Mouse (Mus musculus) frontal cortex, adult 2 months (tissue): ENCODE data around the gene Nt5dc1. TPM values are rescaled to one million over a fixed set of nuclear protein-coding genes. Genes with fewer than 3 reads are reported as not detected.
"Not testable (repeated sequence)": the region's sequence is repeated elsewhere in the genome, so short reads cannot be mapped to it uniquely, and the experiment has no call there.

Source experiments
- DNase-seq, 2 experiments: peaks; one replicate each; pipeline ENCODE4 v3.0.0; 2022; ENCODE audit warnings: low spot score in 1 of 2; ENCODE audit errors: extremely low spot score in 1 of 2
- polyA plus RNA-seq: library from polyadenylated mRNA; depleted of rRNA; stranded (reverse); fragments of >200 nt; gene quantifications from 2 replicates; pipeline ENCODE4 v1.2.3, GENCODE M21; 2012; rRNA removed

Nt5dc1 gene
- polyA plus RNA-seq, result 1.6 and 2.4 TPM in 2 replicates

DNA sequence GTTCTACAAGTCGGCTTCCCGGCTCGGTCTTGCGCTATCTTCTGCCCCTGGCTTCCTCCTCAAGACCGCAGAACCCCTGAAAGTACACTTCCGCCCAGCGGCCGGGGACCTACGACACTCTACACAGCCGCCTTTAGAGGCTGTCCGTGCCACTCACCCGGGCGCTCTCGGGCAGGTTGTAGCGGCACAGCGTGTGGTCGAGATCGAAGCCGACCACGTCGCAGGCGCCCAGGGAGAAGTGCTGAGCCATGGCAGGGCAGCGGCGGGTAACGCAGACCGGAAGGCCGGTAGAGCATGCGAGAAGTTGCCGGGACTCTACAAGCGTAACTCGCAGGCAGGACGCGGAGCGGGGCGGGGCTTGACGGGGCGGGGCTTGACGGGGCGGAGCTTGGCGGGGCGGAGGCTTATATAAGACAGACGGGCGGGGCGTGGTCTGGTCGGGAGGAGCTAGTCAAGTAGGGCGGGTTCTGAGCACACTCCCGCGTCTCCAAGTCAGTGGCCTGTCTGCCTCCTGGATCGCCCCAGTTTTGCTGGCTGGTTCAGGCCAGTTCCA lies at the start of gene Nt5dc1:
Gene Nt5dc1 (minus strand): TSS at position 349 of the 553 bp plus-strand sequence.
- DNase-seq, result peak; percentile 74 to 94

DNA sequence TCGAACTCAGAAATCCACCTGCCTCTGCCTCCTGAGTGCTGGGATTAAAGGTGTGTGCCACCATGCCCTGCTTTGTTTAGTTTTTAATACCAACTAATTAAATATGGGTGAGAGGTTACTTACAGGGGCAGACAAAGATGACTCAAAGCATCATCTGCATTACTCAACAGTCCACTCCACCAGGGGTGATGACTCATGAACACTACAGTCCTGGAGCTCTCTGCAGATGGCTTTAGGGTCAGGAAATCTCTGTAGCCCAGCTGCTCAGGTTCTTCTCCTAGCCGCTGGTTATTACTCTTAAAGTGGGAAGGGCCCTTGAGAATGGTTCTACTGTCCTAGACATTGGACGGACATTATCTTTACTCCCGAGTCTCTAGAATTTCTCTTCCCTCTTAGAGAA lies 46.0 kb upstream of the Nt5dc1 start:
- no peak for DNase-seq

DNA sequence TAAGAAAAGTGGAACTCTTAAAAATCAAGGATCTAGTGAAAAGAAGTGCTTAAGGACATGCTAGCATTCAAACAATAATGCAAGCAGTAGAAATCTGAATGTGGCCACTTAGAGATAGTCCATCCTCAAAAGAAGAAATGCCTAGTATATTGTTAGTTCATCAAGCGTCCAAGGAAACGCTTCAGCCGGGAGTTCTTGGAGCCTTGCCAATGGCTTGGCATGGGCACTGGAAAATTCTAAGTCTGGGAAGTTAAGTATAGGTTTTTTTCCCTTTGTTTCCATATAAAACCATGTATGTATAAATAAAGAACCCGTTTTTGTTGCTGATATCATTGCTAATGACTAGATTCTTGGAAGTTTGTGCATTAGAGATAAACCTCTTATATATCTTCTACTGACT lies 43.1 kb upstream of the Nt5dc1 start:
- DNase-seq, result no peak

DNA sequence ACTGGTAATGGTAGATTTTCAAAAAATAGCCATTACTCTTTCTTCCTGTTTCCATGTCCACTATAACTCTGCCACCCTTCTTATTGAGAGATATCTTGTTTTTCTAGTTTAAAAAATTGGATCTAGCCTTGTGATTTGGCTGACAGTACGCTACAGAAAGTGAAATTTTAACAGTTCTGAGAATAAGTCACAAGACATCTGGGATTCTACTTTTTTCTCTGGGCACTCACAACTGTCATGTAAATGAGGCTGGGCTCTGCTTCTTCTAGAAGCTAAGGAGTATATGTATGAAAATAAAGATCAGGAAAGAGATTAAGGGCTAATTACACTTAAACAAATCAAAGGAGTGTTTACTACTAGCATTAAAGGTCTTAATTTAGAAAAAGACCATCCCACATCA lies 31.1 kb upstream of the Nt5dc1 start:
- DNase-seq, result peak in 1 of 2 experiments; percentile 21

DNA sequence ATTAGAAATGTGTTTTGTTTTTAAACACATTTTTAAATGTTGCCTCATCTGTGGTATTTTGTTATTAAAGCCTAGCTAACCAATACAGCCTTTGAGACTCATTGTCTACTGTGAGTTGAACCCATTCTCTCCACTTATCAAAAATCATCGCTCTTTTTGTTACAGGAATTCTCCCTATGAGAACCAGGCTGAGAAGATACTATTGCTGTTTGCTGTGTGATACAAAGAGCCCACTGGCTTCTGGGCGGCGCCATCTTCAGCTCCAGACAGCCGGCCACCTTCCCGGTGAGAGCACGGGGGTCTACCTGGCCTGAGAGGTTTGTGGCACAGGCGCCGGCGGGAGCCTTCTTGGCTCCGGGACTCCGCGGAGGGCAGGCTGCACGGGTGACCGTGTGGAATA lies 15.8 kb upstream of the Nt5dc1 start:
- not testable (repeated sequence) for DNase-seq

- DNase-seq, result peak in 1 of 2 experiments; percentile 60
These were observed 13.4 kb upstream of the Nt5dc1 start for GRCm38 (mm10) chr10:34431783-34432182.

- DNase-seq, result not testable (repeated sequence)
These were observed 442 bp upstream of the Nt5dc1 start for GRCm38 (mm10) chr10:34418794-34419193.

DNA sequence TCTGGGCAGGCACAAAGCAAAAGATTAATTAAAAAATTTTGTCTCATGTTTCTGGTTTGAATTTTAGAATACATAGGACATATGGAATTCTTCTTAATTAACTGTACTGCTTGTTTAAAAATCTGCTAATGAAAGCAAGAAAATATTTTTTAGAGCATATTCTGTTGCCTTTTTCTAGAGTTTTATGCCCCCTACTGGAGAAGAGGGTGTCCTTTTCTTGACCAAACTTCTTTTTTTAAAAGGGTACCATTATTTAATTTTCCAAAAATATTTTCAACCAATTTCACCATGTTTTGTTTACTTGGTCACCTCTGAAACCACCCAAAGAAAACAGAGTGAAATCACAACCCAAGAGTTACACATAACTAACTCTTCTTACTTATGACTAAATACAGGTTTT lies 19.1 kb downstream of the Nt5dc1 start:
- DNase-seq, result no peak

- DNase-seq, result no peak
These were observed 21.4 kb downstream of the Nt5dc1 start for GRCm38 (mm10) chr10:34396959-34397358.

GRCm38 (mm10) chr10:34389681-34390080 lies 28.7 kb downstream of the Nt5dc1 start, which contains the start of gene Col10a1:
Gene Col10a1, plus strand, starts transcription at chr10:34389981.
- DNase-seq, result no peak

GRCm38 (mm10) chr10:34385636-34386035 lies 32.7 kb downstream of the Nt5dc1 start:
- no peak for DNase-seq

DNA sequence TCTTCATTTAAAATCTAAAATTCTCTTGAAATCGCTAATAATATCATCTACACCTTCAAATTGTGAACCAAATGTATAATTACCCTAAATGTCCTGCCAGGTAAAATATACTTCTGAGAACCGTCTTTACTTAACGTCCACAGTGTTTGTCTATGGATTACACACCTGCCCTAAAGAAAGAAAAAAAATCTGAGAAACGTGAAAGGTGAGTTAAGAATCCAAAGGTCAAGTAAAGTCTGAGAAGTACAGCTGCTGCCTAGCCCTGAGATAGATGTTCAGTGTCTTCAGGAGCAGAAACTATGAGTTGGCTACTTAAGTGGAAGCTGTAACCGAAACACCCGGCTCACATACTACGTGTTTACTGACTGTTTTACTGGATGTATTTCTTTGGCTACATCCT lies 45.0 kb downstream of the Nt5dc1 start:
- no peak for DNase-seq

- peak in 1 of 2 experiments; percentile 49 for DNase-seq
These were observed 50.2 kb downstream of the Nt5dc1 start for GRCm38 (mm10) chr10:34368138-34368537.

DNA sequence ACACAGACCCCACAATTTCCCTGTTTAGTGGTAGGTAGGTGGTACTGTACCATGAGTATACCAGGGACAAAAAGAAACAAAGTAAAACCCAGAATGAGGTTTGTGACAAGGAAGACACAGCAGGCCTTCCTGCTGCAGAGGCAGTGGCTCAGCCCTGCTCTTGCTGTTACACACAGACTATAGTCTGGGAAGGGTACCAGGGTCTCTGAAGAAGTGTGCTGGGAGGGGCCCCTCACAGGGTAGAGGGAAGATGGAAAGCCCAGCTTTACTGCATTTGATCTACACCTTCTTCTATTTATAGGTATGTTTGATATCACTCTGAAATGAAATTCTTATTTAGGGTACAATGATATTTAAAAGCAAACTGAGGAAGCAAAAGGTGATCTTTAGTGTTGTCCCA lies 54.6 kb downstream of the Nt5dc1 start:
- DNase-seq, result peak in 1 of 2 experiments; percentile 12

GRCm38 (mm10) chr10:34358263-34358662 lies 60.1 kb downstream of the Nt5dc1 start:
- DNase-seq, result no peak

DNA sequence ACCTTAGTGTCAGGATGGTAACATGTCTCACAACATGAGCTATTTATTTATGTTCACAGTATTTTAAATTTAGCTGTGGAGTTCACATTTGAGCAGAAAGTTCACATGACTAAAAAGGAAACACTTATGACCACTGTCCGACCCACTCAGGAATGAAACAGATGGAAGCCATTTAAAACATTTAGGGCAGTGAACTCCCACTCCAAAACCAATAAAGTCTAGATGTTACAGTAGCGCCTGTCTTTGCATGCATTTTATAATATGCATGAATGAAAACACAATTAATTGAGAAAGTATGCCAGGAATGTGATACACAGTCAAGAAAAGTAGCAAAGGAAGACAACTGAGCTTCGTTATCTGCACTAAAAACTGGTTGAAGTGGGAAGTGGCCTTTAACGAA lies 66.2 kb downstream of the Nt5dc1 start:
- DNase-seq, result no peak

DNA sequence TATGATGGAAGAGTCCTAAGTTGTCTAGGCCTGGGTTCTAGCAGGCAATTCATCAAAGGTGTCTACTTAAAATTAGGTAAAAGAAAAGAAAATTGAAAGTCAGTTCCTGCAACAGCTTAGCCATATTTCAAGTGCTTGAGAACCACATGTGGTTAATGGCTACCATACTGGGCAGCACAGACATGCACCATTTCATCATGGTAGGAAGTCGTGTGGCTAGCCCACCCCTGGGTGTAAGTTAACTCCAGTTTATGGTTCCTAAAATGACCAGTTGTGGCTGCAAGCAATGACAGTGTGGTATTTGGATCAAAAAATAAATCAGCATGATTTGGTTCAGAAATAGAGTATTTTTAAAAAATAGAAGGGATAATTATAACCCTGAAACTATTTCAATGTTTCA lies 76.5 kb downstream of the Nt5dc1 start:
- no peak for DNase-seq

GRCm38 (mm10) chr10:34341014-34341413 lies 77.3 kb downstream of the Nt5dc1 start:
- no peak for DNase-seq

DNA sequence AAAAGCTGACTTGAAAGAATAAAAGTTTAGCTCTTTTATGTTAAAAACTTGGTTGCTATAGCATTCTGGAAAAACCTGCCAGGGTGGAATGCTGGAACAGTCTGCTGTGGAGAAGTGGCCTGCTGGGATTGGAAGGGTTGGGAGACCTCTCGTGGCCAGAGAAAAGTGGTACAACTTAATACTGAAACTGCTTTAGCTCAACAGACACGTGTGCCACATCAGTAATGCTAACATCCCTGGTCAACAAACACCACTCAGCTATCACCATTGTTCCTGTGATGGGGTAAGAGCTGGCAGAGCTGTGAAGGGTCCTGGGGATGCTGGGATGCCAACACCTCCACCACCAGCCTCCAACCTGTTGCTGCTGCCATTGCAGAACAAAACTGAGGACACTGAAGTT lies 90.0 kb downstream of the Nt5dc1 start:
- peak in 1 of 2 experiments; percentile 71 for DNase-seq

- DNase-seq, result no peak
These were observed 91.2 kb downstream of the Nt5dc1 start for GRCm38 (mm10) chr10:34327144-34327543.

GRCm38 (mm10) chr10:34326701-34327100 lies 91.7 kb downstream of the Nt5dc1 start:
- peak in 1 of 2 experiments; percentile 62 for DNase-seq

- no peak for DNase-seq
These were observed 97.5 kb downstream of the Nt5dc1 start for GRCm38 (mm10) chr10:34320809-34321208.

- no peak for DNase-seq
These were observed 101.1 kb downstream of the Nt5dc1 start for GRCm38 (mm10) chr10:34317217-34317606.
